Mouse (Mus musculus): ENCODE results near the gene Arhgap22.

DNA sequence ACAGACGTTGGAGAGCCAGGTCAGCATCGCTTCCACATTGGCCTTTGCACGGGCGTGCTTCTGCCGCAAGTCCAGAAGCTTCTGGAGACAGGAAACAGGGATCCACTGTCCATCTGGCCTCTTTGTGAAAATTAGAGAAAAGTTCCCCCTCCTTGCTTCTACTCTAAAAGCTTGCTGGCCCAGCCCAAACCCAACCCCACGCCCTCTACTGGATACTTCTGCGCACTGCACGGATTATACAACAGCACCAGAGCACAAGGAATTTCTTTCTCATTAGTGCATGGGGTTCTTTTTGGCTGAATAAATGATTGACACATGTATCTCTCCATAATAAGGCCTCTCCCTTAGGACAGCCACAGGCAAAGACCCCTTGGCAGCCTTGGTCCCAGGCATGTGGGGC lies 32.6 kb downstream of the Arhgap22 start:
- no peak for TF ChIP-seq HCFC1 (IDR thresholded peaks at IDR 0.05; ENCODE audit: borderline replicate concordance, insufficient read depth, low read length)
- TF ChIP-seq CHD2 (IDR thresholded peaks at IDR 0.05; ENCODE audit: low read depth, low read length): no peak
- TF ChIP-seq ZC3H11A (IDR thresholded peaks at IDR 0.05; ENCODE audit: borderline replicate concordance, low read depth, low read length): no peak
